Mouse (Mus musculus) midbrain, embryonic 13.5 days (tissue): ENCODE measurements around the gene Tekt4. TPM values are rescaled to one million over a fixed set of nuclear protein-coding genes. Genes with fewer than 3 reads are reported as not detected.

Source experiments
- polyA plus RNA-seq: library from polyadenylated mRNA; unstranded; fragments of >200 nt; fragmentation: Nextera tagmentation; extraction: Ambion mirVana; gene quantifications from 2 replicates; pipeline ENCODE4 v1.2.1, GENCODE M21; 2015

Gene Tekt4
- polyA plus RNA-seq, 1 experiment from 2014 or later: 0.81 TPM

Other genes with a start within 250 kb of the Tekt4 start
- 86.0 and 90.4 TPM in 2 replicates for gene Gnptg, start 214.5 kb upstream of the Tekt4 start, polyA plus RNA-seq
- gene Tsr3, start 214.4 kb upstream of the Tekt4 start, polyA plus RNA-seq: 61.1 and 63.1 TPM in 2 replicates
- 8.7 and 9.2 TPM in 2 replicates for gene Baiap3, start 198.3 kb upstream of the Tekt4 start, polyA plus RNA-seq
- gene Ube2i, start 180.0 kb upstream of the Tekt4 start, polyA plus RNA-seq: 672 and 679 TPM in 2 replicates
- not detected in 2 replicates for gene Prss34, start 156.2 kb upstream of the Tekt4 start, polyA plus RNA-seq
- gene Prss28, start 146.0 kb upstream of the Tekt4 start, polyA plus RNA-seq: not detected in 2 replicates
- not detected in 2 replicates for gene Prss29, start 136.0 kb upstream of the Tekt4 start, polyA plus RNA-seq
- gene Tpsab1, start 109.1 kb upstream of the Tekt4 start, polyA plus RNA-seq: not detected in 2 replicates
- not detected in 2 replicates for gene Tpsb2, start 88.3 kb upstream of the Tekt4 start, polyA plus RNA-seq
- 1.1 TPM in 1 of 2 replicates, not detected in the other for gene Tpsg1, start 85.3 kb upstream of the Tekt4 start, polyA plus RNA-seq
- gene Cacna1h, start 20.8 kb upstream of the Tekt4 start, polyA plus RNA-seq: 8.6 and 11.5 TPM in 2 replicates
- gene Sstr5, start 42.7 kb downstream of the Tekt4 start, polyA plus RNA-seq: 0.15 and 0.24 TPM in 2 replicates
- 5.2 and 7.9 TPM in 2 replicates for gene Sox8, start 116.1 kb downstream of the Tekt4 start, polyA plus RNA-seq
- gene Lmf1, start 124.5 kb downstream of the Tekt4 start, polyA plus RNA-seq: 20.6 and 22.9 TPM in 2 replicates